Mouse (Mus musculus) splenic B cell, adult 2 months (primary cell): ENCODE results near the gene Mrps36.
A peak's percentile ranks its signal among the peaks of the same experiment; 100 is the strongest.
"Not testable (repeated sequence)": the region's sequence is repeated elsewhere in the genome, so short reads cannot be mapped to it uniquely, and the experiment has no call there.

ENCODE experiments used
- DNase-seq: peaks from one replicate; pipeline ENCODE4 v3.0.0-alpha.2; 2011; ENCODE audit warnings: low read depth, low spot score
- H3K27me3 ChIP-seq: 2 replicates; pipeline ENCODE4 v1.6.1; 2012; ENCODE audit warnings: mild to moderate bottlenecking, low read length, moderate library complexity, mixed read lengths; ENCODE audit not compliant: control insufficient read depth, poor library complexity, insufficient read depth, severe bottlenecking
- H3K36me3 ChIP-seq: 2 replicates; pipeline ENCODE4 v1.6.1; 2012; ENCODE audit warnings: mild to moderate bottlenecking, low read length, moderate library complexity, mixed read lengths; ENCODE audit not compliant: control insufficient read depth, poor library complexity, insufficient read depth, severe bottlenecking

The Mrps36 gene

DNA sequence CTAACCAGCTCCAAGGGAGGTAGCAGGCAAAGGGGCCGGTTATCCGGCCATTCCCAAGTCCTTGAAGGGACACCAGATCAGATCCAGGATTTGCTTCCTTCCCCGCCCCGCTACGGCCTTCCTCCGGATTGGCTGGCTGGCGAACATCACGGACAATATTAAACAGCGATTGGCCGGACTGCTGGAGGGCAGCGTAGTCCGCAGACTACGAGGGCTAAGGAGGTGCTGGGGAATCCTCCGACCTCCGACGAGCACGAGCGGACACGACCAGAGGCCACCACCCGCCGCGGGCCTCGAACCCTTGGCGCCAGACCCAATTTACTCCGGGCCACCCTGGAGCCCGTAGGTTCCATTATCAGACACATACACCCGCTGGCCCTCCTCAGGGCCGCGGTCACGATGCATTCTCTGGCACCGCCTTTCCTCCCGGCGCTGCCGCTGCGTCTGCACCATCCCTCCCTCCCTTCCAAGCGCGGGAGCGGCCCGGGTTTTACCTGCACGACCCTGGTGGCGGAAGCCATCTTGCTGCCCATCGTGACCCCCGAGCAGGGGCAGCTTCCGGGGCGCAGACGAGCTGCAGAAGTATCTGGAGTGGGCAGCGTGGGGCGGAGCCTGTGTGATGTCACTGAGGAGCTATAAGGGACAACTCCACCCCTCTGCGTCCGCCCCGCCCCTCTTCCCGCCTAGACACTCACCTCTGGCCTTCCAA, at the start of gene Mrps36:
Gene Mrps36 (minus strand): TSS at position 624 of the 709 bp plus-strand sequence.
- no peaks in the 10 kb centered on the region for H3K27me3 ChIP-seq
- DNase-seq, result peak; percentile 92
- H3K36me3 ChIP-seq, result no peaks in the 10 kb centered on the region; the same call in 1 of the 2 replicates

DNA sequence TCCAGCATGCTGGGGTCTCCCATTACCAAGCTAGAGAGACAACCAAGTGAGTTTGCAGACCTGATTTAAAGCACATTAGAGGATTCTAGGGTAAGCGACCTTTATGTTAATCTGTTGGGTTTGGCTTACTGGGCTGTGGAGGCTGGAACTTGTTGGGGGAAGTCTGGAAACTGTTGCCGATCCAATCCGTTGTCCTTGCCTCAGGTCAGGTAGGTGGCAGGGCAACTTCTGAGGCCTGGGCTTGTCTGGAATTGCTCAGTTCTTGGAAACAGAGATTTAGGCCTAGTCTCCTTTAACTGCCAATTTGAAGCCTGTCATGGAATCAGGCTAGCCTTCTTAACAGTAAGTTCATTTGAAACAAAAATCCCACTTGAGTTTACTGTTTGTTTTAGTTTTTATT, 44.6 kb upstream of the Mrps36 start:
- Histone ChIP-seq H3K27me3 (no peaks in the 10 kb centered on the region), H3K36me3 (no peaks in the 10 kb centered on the region)
- DNase-seq, result no peak

GRCm38 (mm10) chr13:100788057-100788456, 43.6 kb upstream of the Mrps36 start:
- DNase-seq, H3K27me3 ChIP-seq, H3K36me3 ChIP-seq: not testable (repeated sequence)

DNA sequence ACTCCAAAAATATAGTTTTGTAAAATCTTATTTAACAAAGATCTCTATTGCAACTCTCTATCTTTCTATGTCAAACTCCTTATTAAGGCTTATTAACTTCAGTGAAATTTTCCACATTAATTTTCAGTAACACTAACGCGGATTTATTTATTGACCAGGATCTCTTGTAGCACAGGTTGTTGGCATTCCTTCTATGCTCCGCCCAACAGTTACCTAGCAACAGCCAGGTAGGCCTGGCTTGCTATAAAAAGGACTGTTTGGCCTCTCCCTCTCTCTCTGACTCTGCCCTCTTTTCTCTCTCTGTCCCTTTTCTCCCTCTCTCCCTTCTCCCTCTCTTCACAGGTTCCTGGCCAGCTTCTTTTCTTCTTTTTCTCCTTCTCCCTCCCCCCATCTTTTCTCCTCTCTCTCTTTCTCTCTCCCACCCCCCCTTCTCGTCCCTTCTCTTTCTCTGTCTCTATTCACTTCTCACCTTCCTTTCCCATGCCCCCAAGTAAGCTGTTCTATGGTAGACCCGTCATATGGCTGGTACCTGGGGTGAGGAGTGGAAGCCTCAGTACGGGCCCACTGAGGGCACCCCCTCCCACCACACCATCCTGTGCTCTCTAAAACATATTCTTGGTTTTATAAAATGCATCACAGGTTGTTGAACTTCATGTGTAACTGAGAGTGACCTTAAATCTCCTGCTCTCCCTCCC, 43.0 kb upstream of the Mrps36 start:
- no peak for DNase-seq
- H3K27me3 ChIP-seq, result no peaks in the 10 kb centered on the region
- no peaks in the 10 kb centered on the region; the same call in 1 of the 2 replicates for H3K36me3 ChIP-seq

DNA sequence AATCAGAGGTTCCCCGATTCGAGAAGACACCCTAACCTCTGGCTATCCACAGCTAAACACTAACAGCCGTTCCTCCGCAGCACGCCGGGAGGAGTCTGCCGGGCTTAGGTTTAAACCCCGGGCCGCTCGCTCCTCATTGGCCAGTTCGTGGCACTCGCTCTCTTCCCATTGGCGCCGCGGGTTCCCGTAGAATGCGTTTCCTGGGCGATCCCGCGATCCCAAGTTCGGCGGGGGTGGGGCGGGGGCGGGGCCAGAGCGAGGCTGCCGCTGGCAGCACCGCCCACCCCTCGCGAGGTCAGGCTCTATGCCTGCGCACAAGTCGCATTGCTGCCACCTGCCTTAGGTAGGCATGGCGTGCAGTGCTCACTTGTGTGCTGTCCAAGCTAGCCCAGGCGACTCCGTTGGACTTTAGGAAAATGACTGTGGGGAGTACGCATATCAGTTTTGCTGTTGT, 42.0 kb upstream of the Mrps36 start, which contains the start of gene Ccnb1:
Gene Ccnb1 (minus strand): TSS at position 157 of the 454 bp plus-strand sequence.
- DNase-seq, result peak; percentile 90
- Histone ChIP-seq H3K36me3 (no peaks in the 10 kb centered on the region; the same call in 1 of the 2 replicates), H3K27me3 (no peaks in the 10 kb centered on the region)

DNA sequence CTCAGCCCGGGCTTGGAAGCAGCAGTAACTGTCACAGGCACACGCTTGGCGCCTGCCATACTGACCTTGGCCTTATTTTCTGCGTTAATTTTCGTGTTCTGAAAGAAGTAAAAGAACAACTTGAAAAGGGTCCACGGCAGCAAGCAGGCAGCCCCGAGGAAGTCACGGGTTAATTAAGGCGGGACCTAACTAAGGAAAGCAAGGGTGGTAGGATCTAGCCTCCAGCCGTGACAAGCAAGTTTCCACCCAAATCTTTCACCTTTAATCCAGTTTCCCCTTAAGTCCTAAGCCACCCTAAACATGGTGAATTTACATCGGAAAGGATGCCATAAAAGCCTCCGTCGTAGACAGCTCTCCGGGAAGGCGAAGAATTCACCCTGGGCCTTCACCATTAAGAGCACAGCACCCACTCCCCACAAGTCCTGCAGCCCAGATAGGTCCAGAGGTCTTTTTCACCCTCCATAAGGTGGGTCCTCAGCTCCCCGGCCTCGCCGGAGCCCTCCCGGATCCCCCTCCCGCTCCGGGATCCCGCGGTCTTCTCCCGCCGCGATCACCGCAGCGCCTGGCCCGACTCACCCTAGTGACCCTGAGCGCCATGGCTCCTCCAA, 41.5 kb upstream of the Mrps36 start:
- Histone ChIP-seq H3K27me3 (no peaks in the 10 kb centered on the region), H3K36me3 (no peaks in the 10 kb centered on the region; the same call in 1 of the 2 replicates)
- DNase-seq, result peak; percentile 37

DNA sequence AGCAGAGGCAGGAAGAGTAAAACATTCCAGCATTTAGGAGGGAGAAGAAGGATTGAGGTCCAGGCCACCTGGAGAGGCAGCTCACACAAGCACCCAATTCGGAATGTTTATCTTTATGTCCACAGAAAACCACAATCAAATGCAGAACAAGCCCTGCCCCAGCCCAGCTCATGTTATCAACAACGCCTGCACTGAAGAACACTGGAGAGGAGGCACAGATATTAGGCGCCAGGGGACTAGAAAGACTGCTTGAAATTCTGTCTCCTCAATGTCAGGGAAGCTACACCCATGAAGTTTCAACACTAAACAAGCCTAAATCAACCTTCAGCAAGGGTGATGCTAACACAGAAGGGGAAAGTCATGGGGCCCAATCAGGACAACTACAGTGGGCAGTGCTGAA, 33.0 kb upstream of the Mrps36 start:
- no peaks in the 10 kb centered on the region for H3K36me3 ChIP-seq
- no peak for DNase-seq
- no peaks in the 10 kb centered on the region for H3K27me3 ChIP-seq

DNA sequence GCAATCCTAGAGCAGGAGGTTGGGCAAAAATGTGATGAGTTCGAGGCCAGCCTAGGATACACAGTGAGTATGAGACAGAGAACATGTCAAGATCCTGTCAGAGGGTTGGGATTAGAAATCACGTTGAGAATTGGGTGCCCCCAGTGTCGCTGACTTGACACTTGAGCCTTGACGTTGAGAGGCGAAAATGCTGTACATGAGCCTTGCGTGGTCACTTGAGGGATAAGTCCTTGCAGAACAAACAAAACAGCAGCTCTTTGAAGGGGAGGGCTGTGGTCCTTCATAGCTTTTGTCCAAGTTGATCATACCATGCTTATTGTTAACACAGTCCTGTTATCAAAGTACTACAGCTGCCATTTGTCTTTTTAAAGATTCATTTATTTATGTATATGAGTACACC, 32.3 kb upstream of the Mrps36 start:
- no peaks in the 10 kb centered on the region for H3K36me3 ChIP-seq
- H3K27me3 ChIP-seq, result no peaks in the 10 kb centered on the region
- no peak for DNase-seq

- Histone ChIP-seq H3K36me3 (no peaks in the 10 kb centered on the region), H3K27me3 (no peaks in the 10 kb centered on the region)
- no peak for DNase-seq
Measured at GRCm38 (mm10) chr13:100776056-100776419, 31.6 kb upstream of the Mrps36 start.

DNA sequence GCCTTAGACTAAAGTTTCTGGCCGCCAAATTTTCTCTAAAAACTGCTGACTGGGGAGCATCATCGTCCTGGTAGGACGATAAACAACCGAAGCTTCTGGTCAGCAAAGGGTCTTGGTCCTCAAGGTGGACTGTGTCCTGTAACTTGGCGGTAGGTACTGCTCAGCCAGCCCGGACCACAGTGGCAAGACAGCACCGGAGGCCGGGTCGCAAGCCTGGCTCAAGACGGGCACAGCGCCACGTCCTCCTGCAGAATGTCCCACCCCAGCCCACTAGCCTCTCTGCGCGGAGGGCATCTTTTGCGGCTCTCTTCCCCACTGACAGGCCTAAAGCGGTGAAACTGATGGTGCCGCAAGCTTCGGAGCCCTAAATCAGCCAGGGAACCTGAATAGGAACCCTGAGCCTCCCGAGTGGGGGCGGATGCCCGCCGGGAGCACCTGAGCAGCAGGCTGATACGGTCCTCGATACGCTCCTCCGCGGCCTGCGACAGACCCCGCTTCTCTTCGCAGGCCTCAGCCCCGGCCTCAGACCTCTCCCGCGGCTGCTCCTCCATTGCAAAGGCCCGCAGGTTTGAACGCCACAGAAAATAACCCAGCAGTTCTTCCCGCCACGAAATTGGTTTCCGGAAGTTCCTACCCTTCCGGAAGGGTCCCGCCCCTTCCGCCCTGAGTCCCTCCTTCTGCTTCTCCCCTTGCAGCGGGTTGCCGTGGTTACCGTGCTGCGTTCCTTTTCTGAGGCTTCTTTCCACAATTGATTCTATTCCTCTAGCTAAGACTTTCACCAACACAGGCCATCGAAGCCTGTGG, 31.0 kb upstream of the Mrps36 start, which contains the start of gene Cenph:
Gene Cenph (minus strand): TSS at position 648 of the 804 bp plus-strand sequence.
- DNase-seq, result peak; percentile 91
- H3K36me3 ChIP-seq, result no peaks in the 10 kb centered on the region
- H3K27me3 ChIP-seq, result no peaks in the 10 kb centered on the region

DNA sequence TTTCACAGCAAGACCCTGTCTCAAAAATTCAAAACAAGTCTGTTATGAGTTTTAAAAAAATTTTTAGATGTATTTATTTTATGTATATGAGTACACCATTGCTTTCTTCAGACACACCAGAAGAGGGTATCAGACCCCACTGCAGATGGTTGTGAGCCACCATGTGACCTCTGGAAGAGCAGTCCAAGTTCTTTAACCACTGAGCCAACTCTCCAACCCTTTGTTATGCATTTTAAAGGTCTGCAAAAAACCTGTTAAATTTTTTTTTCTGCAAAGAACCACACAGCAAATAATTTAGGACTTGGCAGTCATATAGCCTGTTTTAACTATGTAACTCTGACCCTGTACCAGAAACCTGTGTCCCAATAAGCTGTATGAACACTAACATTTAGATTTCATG, 30.2 kb upstream of the Mrps36 start:
- Histone ChIP-seq H3K36me3 (no peaks in the 10 kb centered on the region), H3K27me3 (no peaks in the 10 kb centered on the region)
- DNase-seq, result no peak

DNA sequence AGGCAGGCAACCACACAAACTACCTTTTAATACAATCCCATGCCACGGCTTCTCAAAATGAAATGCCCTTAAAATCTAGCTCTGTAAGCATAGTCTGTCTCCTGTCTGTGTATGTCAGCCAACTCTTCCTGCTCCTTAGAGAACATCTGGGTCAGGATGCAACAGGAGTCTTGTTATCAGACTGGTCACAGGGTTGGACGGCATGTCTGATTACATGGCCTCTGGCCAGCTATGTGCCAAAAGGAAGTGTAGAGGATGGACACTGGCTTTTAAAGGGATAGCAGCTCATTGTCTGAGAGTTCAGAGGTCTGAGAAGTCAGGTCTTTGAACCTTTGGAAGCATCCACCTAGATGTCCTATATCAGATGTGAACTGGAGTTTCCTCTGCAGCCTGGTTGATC, 10.9 kb upstream of the Mrps36 start:
- DNase-seq, result no peak

DNA sequence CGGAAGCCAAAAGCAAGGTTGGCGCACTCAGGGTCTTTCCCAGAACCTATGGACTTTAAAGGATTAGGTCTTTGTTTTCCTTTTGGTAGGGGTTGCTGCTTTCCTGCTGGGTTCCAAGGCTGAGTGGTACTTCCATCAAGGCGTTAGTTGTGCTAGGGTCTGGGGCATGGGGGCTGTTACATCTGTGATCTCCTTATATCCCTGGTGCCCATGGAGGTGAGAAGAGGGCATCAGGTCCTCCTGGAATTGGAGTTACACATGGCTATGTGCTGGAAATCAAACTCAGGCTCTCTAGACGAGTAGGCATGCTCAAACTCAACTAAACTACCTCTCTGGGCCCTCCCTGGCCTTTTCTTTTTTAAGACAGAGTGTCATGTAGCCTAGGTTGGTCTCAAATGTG, 9.7 kb upstream of the Mrps36 start:
- DNase-seq, result no peak
- H3K27me3 ChIP-seq, result no peaks in the 10 kb centered on the region
- H3K36me3 ChIP-seq, result no peaks in the 10 kb centered on the region

More for the DNA sequence above, 10.9 kb upstream of the Mrps36 start:
- no peaks in the 10 kb centered on the region for H3K36me3 ChIP-seq
- H3K27me3 ChIP-seq, result no peaks in the 10 kb centered on the region

DNA sequence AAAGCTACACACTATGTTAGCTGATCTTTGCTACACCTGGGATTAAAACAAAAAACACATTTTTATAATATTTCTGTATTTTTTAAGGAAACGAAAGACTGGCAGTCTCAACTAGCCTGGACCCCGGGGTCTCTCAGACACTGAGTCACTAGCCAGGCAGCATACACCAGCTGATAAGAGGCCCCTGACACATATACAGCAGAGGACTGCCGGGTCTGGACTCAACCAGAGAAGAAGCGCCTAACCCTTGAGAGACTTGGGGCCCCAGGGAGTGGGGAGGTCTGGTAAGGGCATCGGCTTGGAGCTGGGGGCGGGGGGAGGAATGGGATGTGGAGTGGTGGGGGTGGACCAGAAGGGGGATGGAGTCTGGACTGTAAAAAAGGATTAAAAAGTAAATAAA, 8.6 kb upstream of the Mrps36 start:
- Histone ChIP-seq H3K27me3 (no peaks in the 10 kb centered on the region), H3K36me3 (no peaks in the 10 kb centered on the region)
- no peak for DNase-seq
